Mouse (Mus musculus): ENCODE measurements around the gene Heyl.

DNA sequence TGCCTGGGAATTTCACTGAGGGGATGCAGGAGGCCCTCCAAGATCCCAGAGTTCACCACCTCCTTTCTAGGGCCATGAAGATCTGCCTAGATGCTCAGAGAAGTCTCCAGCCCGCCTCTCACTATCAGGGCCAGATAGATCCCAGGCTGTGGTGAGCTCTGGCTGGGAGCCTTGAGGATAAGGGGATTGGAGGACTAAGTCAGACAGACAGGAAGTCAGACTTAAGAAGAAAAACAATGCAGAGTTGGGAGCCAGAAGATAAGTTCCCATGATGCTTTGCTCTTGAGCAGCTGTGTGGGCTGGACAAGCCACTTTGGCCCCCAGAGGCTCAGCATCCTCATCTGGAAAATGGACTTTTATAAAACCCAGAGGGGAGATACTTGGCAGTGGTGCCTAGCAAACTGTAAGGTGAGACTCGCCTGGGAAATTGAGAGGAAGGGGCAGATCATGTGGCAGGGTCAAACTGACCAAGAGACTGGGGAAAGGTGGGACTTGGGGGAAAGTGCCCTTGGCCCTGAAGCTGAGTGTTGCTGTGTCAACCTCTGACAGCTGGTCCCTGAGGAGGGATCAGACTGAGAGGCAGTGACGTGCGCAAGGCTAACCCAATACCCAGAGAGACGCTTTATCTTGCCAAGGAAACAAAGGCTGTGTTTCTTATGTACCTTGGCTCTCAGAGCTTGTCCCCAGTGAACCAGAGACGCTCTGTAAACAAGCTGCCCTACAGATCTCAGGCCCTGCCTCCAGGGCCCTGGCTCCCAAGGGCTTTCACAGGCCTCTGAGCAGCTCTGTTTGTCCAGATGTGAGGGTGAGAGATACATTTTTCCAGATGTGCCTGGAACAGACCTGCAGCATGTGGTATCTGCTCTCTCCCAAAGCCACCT lies 4.3 kb downstream of the Heyl start:
- TF ChIP-seq EP300 (optimal IDR thresholded peaks at IDR 0.05) (no peak), CTCF (IDR thresholded peaks at IDR 0.05; ENCODE audit: low read depth) (no peak)
